Mouse (Mus musculus): Measurements from ENCODE around the gene Zfp874b. TPM values are rescaled to one million over a fixed set of nuclear protein-coding genes. Genes with fewer than 3 reads are reported as not detected.

Gene Zfp874b
- polyA plus RNA-seq (2014; fragmentation: Illumina TruSeq; extraction: RNeasy Lipid Tissue Mini Kit (QIAGEN cat#74804); ENCODE audit: low read depth, low replicate concordance), result 39.0 TPM

GRCm38 (mm10) chr13:67483625-67484423 is at the start of gene Zfp874b:
Gene Zfp874b, minus strand, starts transcription at chr13:67484258.

GRCm38 (mm10) chr13:67525753-67526410 is 41.8 kb upstream of the Zfp874b start, which contains the start of the genes Gm26965 and Zfp87:
Gene Gm26965, minus strand, starts transcription at chr13:67526151.
Gene Zfp87, minus strand, starts transcription at chr13:67526177.

GRCm38 (mm10) chr13:67500084-67500719 is 16.1 kb upstream of the Zfp874b start, which contains the start of gene Zfp58:
Gene Zfp58, minus strand, starts transcription at chr13:67500555.

GRCm38 (mm10) chr13:67451172-67452020 is 32.7 kb downstream of the Zfp874b start, which contains the start of gene Zfp874a:
Gene Zfp874a, minus strand, starts transcription at chr13:67451624.

Other genes with a start within 250 kb of the Zfp874b start
- gene Zfp458, start 205.8 kb downstream of the Zfp874b start, polyA plus RNA-seq (2014; fragmentation: Illumina TruSeq; extraction: RNeasy Lipid Tissue Mini Kit (QIAGEN cat#74804); ENCODE audit: low read depth, low replicate concordance), result 9.5 TPM
- 2.1 TPM for gene Zfp457, start 177.8 kb downstream of the Zfp874b start, polyA plus RNA-seq (2014; fragmentation: Illumina TruSeq; extraction: RNeasy Lipid Tissue Mini Kit (QIAGEN cat#74804); ENCODE audit: low read depth, low replicate concordance)
- gene Zfp595, start 151.7 kb downstream of the Zfp874b start, polyA plus RNA-seq (2014; fragmentation: Illumina TruSeq; extraction: RNeasy Lipid Tissue Mini Kit (QIAGEN cat#74804); ENCODE audit: low read depth, low replicate concordance), result 16.5 TPM
- not detected for gene Gm28044, start 123.7 kb downstream of the Zfp874b start, polyA plus RNA-seq (2014; fragmentation: Illumina TruSeq; extraction: RNeasy Lipid Tissue Mini Kit (QIAGEN cat#74804); ENCODE audit: low read depth, low replicate concordance)
- 12.6 TPM for gene Zfp953, start 123.7 kb downstream of the Zfp874b start, polyA plus RNA-seq (2014; fragmentation: Illumina TruSeq; extraction: RNeasy Lipid Tissue Mini Kit (QIAGEN cat#74804); ENCODE audit: low read depth, low replicate concordance)
- gene Gm28041, start 108.5 kb downstream of the Zfp874b start, polyA plus RNA-seq (2014; fragmentation: Illumina TruSeq; extraction: RNeasy Lipid Tissue Mini Kit (QIAGEN cat#74804); ENCODE audit: low read depth, low replicate concordance), result not detected
- 7.3 TPM for gene Zfp456, start 108.4 kb downstream of the Zfp874b start, polyA plus RNA-seq (2014; fragmentation: Illumina TruSeq; extraction: RNeasy Lipid Tissue Mini Kit (QIAGEN cat#74804); ENCODE audit: low read depth, low replicate concordance)
- gene Zfp429, start 84.4 kb downstream of the Zfp874b start, polyA plus RNA-seq (2014; fragmentation: Illumina TruSeq; extraction: RNeasy Lipid Tissue Mini Kit (QIAGEN cat#74804); ENCODE audit: low read depth, low replicate concordance), result 16.3 TPM
- gene Zfp459, start 62.8 kb downstream of the Zfp874b start, polyA plus RNA-seq (2014; fragmentation: Illumina TruSeq; extraction: RNeasy Lipid Tissue Mini Kit (QIAGEN cat#74804); ENCODE audit: low read depth, low replicate concordance), result 3.8 TPM
- 86.6 TPM for gene Zfp874a, start 32.6 kb downstream of the Zfp874b start, polyA plus RNA-seq (2014; fragmentation: Illumina TruSeq; extraction: RNeasy Lipid Tissue Mini Kit (QIAGEN cat#74804); ENCODE audit: low read depth, low replicate concordance)
- 26.0 TPM for gene Zfp58, start 16.3 kb upstream of the Zfp874b start, polyA plus RNA-seq (2014; fragmentation: Illumina TruSeq; extraction: RNeasy Lipid Tissue Mini Kit (QIAGEN cat#74804); ENCODE audit: low read depth, low replicate concordance)
- not detected for gene Gm26965, start 41.9 kb upstream of the Zfp874b start, polyA plus RNA-seq (2014; fragmentation: Illumina TruSeq; extraction: RNeasy Lipid Tissue Mini Kit (QIAGEN cat#74804); ENCODE audit: low read depth, low replicate concordance)
- gene Zfp87, start 41.9 kb upstream of the Zfp874b start, polyA plus RNA-seq (2014; fragmentation: Illumina TruSeq; extraction: RNeasy Lipid Tissue Mini Kit (QIAGEN cat#74804); ENCODE audit: low read depth, low replicate concordance), result 23.8 TPM
- 23.0 TPM for gene Zfp748, start 69.6 kb upstream of the Zfp874b start, polyA plus RNA-seq (2014; fragmentation: Illumina TruSeq; extraction: RNeasy Lipid Tissue Mini Kit (QIAGEN cat#74804); ENCODE audit: low read depth, low replicate concordance)
- 34.3 TPM for gene Zfp729b, start 125.4 kb upstream of the Zfp874b start, polyA plus RNA-seq (2014; fragmentation: Illumina TruSeq; extraction: RNeasy Lipid Tissue Mini Kit (QIAGEN cat#74804); ENCODE audit: low read depth, low replicate concordance)
- not detected for gene Gm49345, start 153.5 kb upstream of the Zfp874b start, polyA plus RNA-seq (2014; fragmentation: Illumina TruSeq; extraction: RNeasy Lipid Tissue Mini Kit (QIAGEN cat#74804); ENCODE audit: low read depth, low replicate concordance)
- gene Zfp729a, start 153.5 kb upstream of the Zfp874b start, polyA plus RNA-seq (2014; fragmentation: Illumina TruSeq; extraction: RNeasy Lipid Tissue Mini Kit (QIAGEN cat#74804); ENCODE audit: low read depth, low replicate concordance), result 32.0 TPM
- gene Zfp738, start 202.8 kb upstream of the Zfp874b start, polyA plus RNA-seq (2014; fragmentation: Illumina TruSeq; extraction: RNeasy Lipid Tissue Mini Kit (QIAGEN cat#74804); ENCODE audit: low read depth, low replicate concordance), result 13.9 TPM
- gene Zfp65, start 244.9 kb upstream of the Zfp874b start, polyA plus RNA-seq (2014; fragmentation: Illumina TruSeq; extraction: RNeasy Lipid Tissue Mini Kit (QIAGEN cat#74804); ENCODE audit: low read depth, low replicate concordance), result 40.3 TPM